ENCODE assay signal across 32 mouse cellular contexts in genomic region chr6:24966010-24966682, GRCm38 (mm10). TPM values are rescaled to one million over a fixed set of nuclear protein-coding genes. Genes with fewer than 3 reads are reported as not detected.
DNase-seq lines count a peak whose midpoint lies in the region; ATAC-seq and TF ChIP-seq lines count a peak whose summit lies in the region.
"Had no signal": no experiment of that assay in that cellular context is flagged by ENCODE, and none has a peak within 500 bp of the region (broad histone marks: within the 10 kb centered on the region; RNA-seq: fewer than 3 reads in every experiment).

No protein-coding gene starts in this region.

- H3K9me3 ChIP-seq in embryonic facial prominence, embryonic 14.5 days (ENCODE audit: control insufficient read depth, low read length) = no peaks in the 10 kb centered on the region
- H3K9me3 ChIP-seq in embryonic facial prominence, embryonic 10.5 days = no peaks in the 10 kb centered on the region
- H3K9me3 ChIP-seq in intestine, embryonic 16.5 days (ENCODE audit: control insufficient read depth, low read length) = no peaks in the 10 kb centered on the region
- no peaks in the 10 kb centered on the region for H3K9me3 ChIP-seq in intestine, postnatal 0 days (ENCODE audit: control insufficient read depth)
- H3K9me3 ChIP-seq: embryonic facial prominence, embryonic 15.5 days; G1E; heart, embryonic 10.5 days; hindbrain, embryonic 12.5 days; intestine, embryonic 15.5 days; limb, embryonic 13.5 days; megakaryocyte, embryonic 14.5 days; midbrain, embryonic 12.5 days; neural tube, embryonic 12.5 days had no signal

- no peak overlapping the region for H3K9ac ChIP-seq in embryonic facial prominence, embryonic 14.5 days (ENCODE audit: low read depth, low read length)
- no peak overlapping the region for H3K9ac ChIP-seq in intestine, embryonic 16.5 days (ENCODE audit: low read depth, low read length)
- no peak overlapping the region for H3K9ac ChIP-seq in intestine, postnatal 0 days (ENCODE audit: low read depth, low read length)
- H3K9ac ChIP-seq: embryonic facial prominence, embryonic 15.5 days; hindbrain, embryonic 12.5 days; intestine, embryonic 15.5 days; limb, embryonic 13.5 days; midbrain, embryonic 12.5 days; neural tube, embryonic 12.5 days had no signal

- 70% methylated on average over 2 of the region's 2 CpGs for WGBS in embryonic facial prominence, embryonic 14.5 days
- WGBS in embryonic facial prominence, embryonic 10.5 days = 80% methylated on average over 2 of the region's 2 CpGs
- 54% methylated on average over 2 of the region's 2 CpGs for WGBS in intestine, embryonic 16.5 days
- WGBS in intestine, postnatal 0 days = 54% methylated on average over 2 of the region's 2 CpGs

- H3K36me3 ChIP-seq in embryonic facial prominence, embryonic 14.5 days (ENCODE audit: control insufficient read depth, insufficient read depth, low read length) = no peaks in the 10 kb centered on the region
- no peaks in the 10 kb centered on the region for H3K36me3 ChIP-seq in embryonic facial prominence, embryonic 10.5 days (replicated peaks)
- no peaks in the 10 kb centered on the region for H3K36me3 ChIP-seq in intestine, embryonic 16.5 days (ENCODE audit: control insufficient read depth, insufficient read depth, low read length)
- no peaks in the 10 kb centered on the region for H3K36me3 ChIP-seq in intestine, postnatal 0 days (ENCODE audit: control insufficient read depth, insufficient read depth)
- H3K36me3 ChIP-seq: embryonic facial prominence, embryonic 15.5 days; G1E; heart, embryonic 10.5 days; hindbrain, embryonic 12.5 days; intestine, embryonic 15.5 days; limb, embryonic 13.5 days; midbrain, embryonic 12.5 days; neural tube, embryonic 12.5 days had no signal

- DNase-seq in embryonic facial prominence, embryonic 14.5 days (ENCODE audit: low spot score) = peak; percentile 2
- DNase-seq in embryonic facial prominence, embryonic 10.5 days (ENCODE audit: low spot score) = no peak
- no peak for DNase-seq in layer of hippocampus, adult 2 months (ENCODE audit: low spot score in 2 of 2)
- DNase-seq in layer of hippocampus, adult 18-20 months (ENCODE audit: low spot score in 2 of 2) = no peak
- DNase-seq in right cerebral cortex, postnatal 14 days = peak; percentile 11
- no peak for DNase-seq in right cerebral cortex, adult 18-20 months
- DNase-seq: adrenal gland, adult 8-10 months; cerebellum, adult 11 months; cerebellum, adult 9-11 months; gastrocnemius, postnatal 25 days; heart, adult 11 months; heart, postnatal 36 days; layer of hippocampus, postnatal 36 days; lung, postnatal 4 days; thymus, adult 18-20 months; thymus, postnatal 36 days had no signal

- no peak overlapping the region for H3K4me3 ChIP-seq in embryonic facial prominence, embryonic 14.5 days (ENCODE audit: low read depth, low read length)
- H3K4me3 ChIP-seq in embryonic facial prominence, embryonic 10.5 days = no peak overlapping the region
- H3K4me3 ChIP-seq in intestine, embryonic 16.5 days (ENCODE audit: low read length) = no peak overlapping the region
- H3K4me3 ChIP-seq in intestine, postnatal 0 days (ENCODE audit: low read depth, low read length) = no peak overlapping the region
- no peak overlapping the region for H3K4me3 ChIP-seq in layer of hippocampus, adult 2 months
- H3K4me3 ChIP-seq: embryonic facial prominence, embryonic 15.5 days; heart, embryonic 10.5 days; hindbrain, embryonic 12.5 days; intestine, embryonic 15.5 days; limb, embryonic 13.5 days; megakaryocyte, embryonic 14.5 days; midbrain, embryonic 12.5 days; myocyte; neural tube, embryonic 12.5 days had no signal

- H3K4me1 ChIP-seq in embryonic facial prominence, embryonic 14.5 days (ENCODE audit: control insufficient read depth, insufficient read depth, low read length) = no peaks in the 10 kb centered on the region
- no peaks in the 10 kb centered on the region for H3K4me1 ChIP-seq in embryonic facial prominence, embryonic 10.5 days
- H3K4me1 ChIP-seq in intestine, embryonic 16.5 days (ENCODE audit: control insufficient read depth, insufficient read depth, low read length) = 0 out of 2 replicates have a peak, but pooled peaks cover 3% of the 10 kb centered on the region
- H3K4me1 ChIP-seq in intestine, postnatal 0 days (replicated peaks; ENCODE audit: control insufficient read depth, insufficient read depth, low read length) = no peaks in the 10 kb centered on the region
- H3K4me1 ChIP-seq: embryonic facial prominence, embryonic 15.5 days; heart, embryonic 10.5 days; hindbrain, embryonic 12.5 days; intestine, embryonic 15.5 days; limb, embryonic 13.5 days; megakaryocyte, embryonic 14.5 days; midbrain, embryonic 12.5 days; neural tube, embryonic 12.5 days had no signal

- no peak overlapping the region for H3K4me2 ChIP-seq in embryonic facial prominence, embryonic 14.5 days (ENCODE audit: low read depth, low read length)
- no peak overlapping the region for H3K4me2 ChIP-seq in intestine, embryonic 16.5 days (ENCODE audit: low read depth, low read length)
- no peak overlapping the region for H3K4me2 ChIP-seq in intestine, postnatal 0 days (replicated peaks; ENCODE audit: low read depth)
- H3K4me2 ChIP-seq: embryonic facial prominence, embryonic 15.5 days; hindbrain, embryonic 12.5 days; intestine, embryonic 15.5 days; limb, embryonic 13.5 days; liver, embryonic 11.5 days; midbrain, embryonic 12.5 days; neural tube, embryonic 12.5 days had no signal

- ATAC-seq in embryonic facial prominence, embryonic 14.5 days (ENCODE audit: low read depth) = no peak
- ATAC-seq in intestine, embryonic 16.5 days = peak; percentile 43; the same call in 1 of the 2 replicates
- ATAC-seq in intestine, postnatal 0 days = no peak
- ATAC-seq: hindbrain, postnatal 0 days; intestine, embryonic 15.5 days had no signal

- no peak overlapping the region for H3K27ac ChIP-seq in embryonic facial prominence, embryonic 14.5 days (replicated peaks; ENCODE audit: low read depth, low read length)
- no peak overlapping the region for H3K27ac ChIP-seq in embryonic facial prominence, embryonic 10.5 days (replicated peaks)
- H3K27ac ChIP-seq in intestine, embryonic 16.5 days (ENCODE audit: low read length) = no peak overlapping the region
- no peak overlapping the region for H3K27ac ChIP-seq in intestine, postnatal 0 days (ENCODE audit: low read depth, low read length)
- H3K27ac ChIP-seq in layer of hippocampus, adult 2 months = 0 out of 2 replicates have a peak overlapping the region, but pooled peaks have one; percentile 7
- H3K27ac ChIP-seq: embryonic facial prominence, embryonic 15.5 days; heart, embryonic 10.5 days; hindbrain, embryonic 12.5 days; hindbrain, postnatal 0 days; intestine, embryonic 15.5 days; limb, embryonic 13.5 days; midbrain, embryonic 12.5 days; neural tube, embryonic 12.5 days; stomach, postnatal 0 days had no signal

- no peaks in the 10 kb centered on the region for H3K27me3 ChIP-seq in embryonic facial prominence, embryonic 14.5 days (replicated peaks; ENCODE audit: control insufficient read depth, insufficient read depth, low read length)
- no peaks in the 10 kb centered on the region for H3K27me3 ChIP-seq in embryonic facial prominence, embryonic 10.5 days (replicated peaks; ENCODE audit: low read depth, poor library complexity, severe bottlenecking)
- no peaks in the 10 kb centered on the region for H3K27me3 ChIP-seq in intestine, embryonic 16.5 days (replicated peaks; ENCODE audit: control insufficient read depth, insufficient read depth, low read length)
- no peaks in the 10 kb centered on the region for H3K27me3 ChIP-seq in intestine, postnatal 0 days (replicated peaks; ENCODE audit: control insufficient read depth, insufficient read depth, low read length)
- H3K27me3 ChIP-seq: embryonic facial prominence, embryonic 15.5 days; hindbrain, embryonic 12.5 days; intestine, embryonic 15.5 days; limb, embryonic 13.5 days; megakaryocyte, embryonic 14.5 days; midbrain, embryonic 12.5 days; neural tube, embryonic 12.5 days had no signal

- TF ChIP-seq CTCF in intestine, postnatal 0 days (IDR thresholded peaks at IDR 0.05; ENCODE audit: low read depth) = no peak
- TF ChIP-seq CTCF in layer of hippocampus, adult 2 months (conservative IDR thresholded peaks at IDR 0.05) = no peak

RNA-seq across cellular contexts. Expression of gene Tmem229a, which starts 10.0 kb away (rescaled TPM):
- 1.5 and 1.6 TPM in 2 replicates for polyA plus RNA-seq in embryonic facial prominence, embryonic 14.5 days (2014; fragmentation: Nextera tagmentation; extraction: Ambion mirVana)
- 0.64 and 0.69 TPM in 2 replicates for polyA plus RNA-seq in embryonic facial prominence, embryonic 10.5 days (2016; fragmentation: Nextera tagmentation; extraction: Ambion mirVana)
- 0.82 and 0.98 TPM in 2 replicates for polyA plus RNA-seq in intestine, embryonic 16.5 days (2015; fragmentation: Nextera tagmentation; extraction: Ambion mirVana)
- 0.90 and 0.98 TPM in 2 replicates for polyA plus RNA-seq in intestine, postnatal 0 days (2015; fragmentation: Nextera tagmentation; extraction: Ambion mirVana)
- total RNA-seq in layer of hippocampus, adult 2 months (2021) = 10 to 100 TPM; 46.7 to 47.7 TPM
- 10 to 100 TPM; 48.4 to 49.6 TPM for total RNA-seq in layer of hippocampus, adult 18-20 months (2021)
- total RNA-seq: common myeloid progenitor, adult 5-6 weeks had no signal
- polyA plus RNA-seq: G1E, myocyte had no signal

Comparison
In these comparisons a context has a peak if more than half of its experiments do, and no peak if none do; other contexts are left out.
1. DNase-seq: peak in embryonic facial prominence, embryonic 14.5 days (single experiment) and right cerebral cortex, postnatal 14 days (single experiment); none in embryonic facial prominence, embryonic 10.5 days (single experiment), layer of hippocampus, adult 2 months (0 of 2), layer of hippocampus, adult 18-20 months (0 of 2) and right cerebral cortex, adult 18-20 months (single experiment).